Mouse (Mus musculus) testis, adult 2 months (tissue): Measurements from ENCODE around the gene Elp5.

Experiments used
- CTCF ChIP-seq: fragments of 200-500 bp; IDR thresholded peaks from 2 replicates; pipeline ENCODE4 v1.5.1; 2012; ENCODE audit warnings: low read depth, mild to moderate bottlenecking, inconsistent platforms, low read length, moderate library complexity; ENCODE audit not compliant: control insufficient read depth, insufficient read depth, insufficient replicate concordance
- POLR2A ChIP-seq: fragments of 200-500 bp; IDR thresholded peaks from 2 replicates; pipeline ENCODE4 v1.6.1; 2012; ENCODE audit warnings: low read depth, mild to moderate bottlenecking, inconsistent platforms, low read length, moderate library complexity; ENCODE audit not compliant: control insufficient read depth

DNA sequence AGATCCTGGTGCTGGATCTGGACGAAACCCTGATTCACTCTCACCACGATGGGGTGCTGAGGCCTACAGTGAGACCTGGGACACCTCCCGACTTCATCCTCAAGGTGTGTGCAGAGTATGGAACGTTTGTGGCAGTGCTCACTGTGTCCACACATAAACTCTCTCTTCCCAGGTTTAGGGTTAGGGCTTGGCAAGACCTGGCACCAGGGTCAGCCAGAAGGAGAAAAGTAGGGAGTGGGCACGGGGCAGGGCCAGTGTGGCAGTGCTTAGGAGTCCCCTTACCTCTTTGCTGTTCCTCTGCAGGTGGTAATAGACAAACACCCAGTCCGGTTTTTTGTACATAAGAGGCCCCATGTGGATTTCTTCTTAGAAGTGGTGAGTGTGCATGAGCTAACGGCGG lies 2.1 kb upstream of the Elp5 start:
- TF ChIP-seq CTCF (no peak), POLR2A (no peak)
